Mouse (Mus musculus): ENCODE results near the gene Zbtb40.

The Zbtb40 gene

DNA sequence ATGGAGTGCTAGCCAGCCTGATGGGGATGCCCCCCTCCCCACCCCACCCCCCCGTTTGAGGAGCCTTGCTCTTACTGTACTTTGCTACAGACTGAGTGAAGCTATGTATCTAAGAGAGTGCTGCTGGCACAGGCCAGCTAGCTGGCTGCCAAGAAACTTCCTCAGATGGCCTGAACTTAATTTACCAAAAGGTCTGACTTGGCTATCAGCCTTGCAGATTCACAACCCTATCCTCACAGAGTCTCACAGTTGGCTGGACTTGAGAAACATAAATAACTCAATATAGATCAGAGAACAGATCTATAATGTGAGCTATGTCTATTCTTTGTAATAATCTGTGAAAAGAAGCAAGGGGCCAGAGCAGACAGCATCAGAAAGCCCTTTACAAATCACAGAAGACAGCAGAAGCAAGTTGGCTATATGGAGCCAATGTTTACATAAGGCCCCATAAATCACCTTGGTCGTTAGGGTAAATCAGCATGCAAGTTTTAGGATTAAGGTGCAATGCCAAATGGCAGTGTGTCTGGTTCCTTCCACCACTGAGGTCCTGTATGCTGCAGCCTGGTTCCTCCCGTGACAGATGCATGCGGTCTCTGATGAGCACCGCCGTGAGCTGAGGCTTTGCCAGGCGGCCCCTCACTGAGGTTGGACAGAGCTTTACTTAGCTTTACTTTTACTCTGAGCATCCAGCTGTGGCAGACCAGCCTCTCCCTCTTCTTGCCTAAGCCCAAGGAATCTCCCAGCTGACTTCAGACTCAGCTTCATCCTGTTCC lies 15.3 kb downstream of the Zbtb40 start:
- DNase-seq (ENCODE audit: low spot score in 2 of 2): no peak

DNA sequence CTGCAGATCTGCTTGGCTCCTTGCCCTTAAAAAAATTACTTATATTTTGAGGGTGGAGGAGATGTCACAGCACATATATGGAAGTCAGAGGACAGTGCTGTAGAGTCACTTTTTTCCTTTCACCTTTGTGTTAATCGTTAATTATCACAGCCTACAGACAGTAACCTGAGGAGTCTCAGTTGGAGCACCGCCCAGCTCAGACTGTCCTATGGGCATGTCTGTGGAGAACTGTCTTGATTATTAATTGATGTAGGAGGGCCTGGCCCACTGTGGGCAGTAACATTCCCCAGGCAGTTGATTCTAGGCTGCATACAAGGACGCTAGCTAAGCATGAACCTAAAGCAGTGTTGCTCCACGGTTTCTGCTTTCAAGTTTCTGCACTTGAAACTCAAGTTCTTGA lies 16.1 kb downstream of the Zbtb40 start:
- DNase-seq (ENCODE audit: low spot score in 2 of 2): no peak

DNA sequence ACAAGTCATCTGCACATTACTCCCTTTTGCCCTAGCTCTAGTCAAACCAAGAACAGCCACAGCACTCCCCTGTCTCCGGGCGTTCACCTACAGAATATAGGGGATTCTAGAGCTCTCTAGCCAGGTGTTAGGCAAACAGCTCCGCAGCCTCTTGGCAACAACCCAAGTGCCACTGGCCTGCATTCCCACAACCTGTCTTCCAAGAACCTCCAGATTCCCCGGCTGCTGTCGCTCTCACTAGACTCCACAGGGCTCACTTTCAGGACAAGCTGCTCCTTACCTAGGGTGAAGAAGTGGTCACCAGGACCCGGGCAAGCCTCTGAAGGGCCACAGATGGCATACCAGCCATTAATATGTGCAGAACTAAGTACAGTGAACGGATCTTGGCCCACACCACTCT lies 17.3 kb downstream of the Zbtb40 start:
- no peak for DNase-seq (ENCODE audit: low spot score in 2 of 2)

DNA sequence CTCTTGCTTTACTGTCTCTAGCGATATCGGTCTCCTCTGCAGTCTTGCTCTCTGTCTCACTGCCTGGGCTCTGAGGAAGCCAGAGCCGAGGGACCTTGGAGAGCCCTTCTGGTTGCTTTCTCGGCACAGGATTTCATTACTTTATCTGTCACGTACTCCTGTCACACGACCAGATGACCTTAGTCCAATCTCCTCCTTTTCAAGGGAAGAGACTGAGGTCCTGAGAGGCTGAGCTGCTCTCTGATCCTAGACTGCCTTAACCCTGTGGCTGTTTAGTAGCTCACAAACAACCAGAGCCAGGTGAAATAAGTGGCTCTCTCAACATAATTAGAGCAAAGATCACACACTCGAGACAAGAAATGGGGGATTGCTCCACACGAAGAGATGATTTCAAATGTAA lies 19.3 kb downstream of the Zbtb40 start:
- DNase-seq (ENCODE audit: low spot score in 2 of 2): no peak

DNA sequence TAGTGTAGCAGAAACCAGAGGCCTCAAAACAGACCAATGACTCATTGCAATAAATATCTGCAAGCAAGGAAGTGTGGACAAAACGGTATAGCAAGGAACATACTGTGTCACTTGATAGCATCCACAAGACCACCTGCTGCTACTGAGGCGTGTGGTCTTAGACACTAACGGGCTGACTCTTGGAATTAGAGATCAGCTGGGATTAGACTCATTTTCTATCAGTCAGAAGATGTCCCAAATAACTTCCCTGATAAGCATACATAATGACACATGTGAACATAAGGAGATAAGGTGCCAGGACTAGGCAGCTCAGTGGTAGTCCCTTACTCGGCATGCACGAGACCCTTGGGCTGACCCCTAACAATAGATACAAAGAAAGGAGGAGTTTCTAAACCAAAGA lies 21.6 kb downstream of the Zbtb40 start:
- no peak for DNase-seq (ENCODE audit: low spot score in 2 of 2)

DNA sequence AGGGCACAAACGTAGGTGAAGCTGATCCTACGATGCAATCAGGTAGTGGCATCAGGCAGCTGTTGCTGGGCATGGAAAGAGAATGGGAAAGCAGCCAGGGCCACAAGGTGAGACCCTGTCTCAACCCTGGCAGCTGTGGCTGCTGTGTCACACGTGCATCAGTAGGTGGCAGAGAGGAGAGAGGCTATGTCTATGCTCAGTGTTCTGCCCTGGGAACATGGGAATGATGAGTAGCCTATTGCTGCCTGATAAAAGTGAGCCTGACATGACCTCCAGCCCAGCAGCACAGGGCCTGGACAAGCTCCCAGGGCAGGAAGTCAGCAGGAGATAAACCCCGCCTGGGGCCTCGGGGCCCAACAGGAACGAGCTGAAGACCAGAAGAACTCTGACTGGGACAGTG lies 23.0 kb downstream of the Zbtb40 start:
- DNase-seq (ENCODE audit: low spot score in 2 of 2): no peak

DNA sequence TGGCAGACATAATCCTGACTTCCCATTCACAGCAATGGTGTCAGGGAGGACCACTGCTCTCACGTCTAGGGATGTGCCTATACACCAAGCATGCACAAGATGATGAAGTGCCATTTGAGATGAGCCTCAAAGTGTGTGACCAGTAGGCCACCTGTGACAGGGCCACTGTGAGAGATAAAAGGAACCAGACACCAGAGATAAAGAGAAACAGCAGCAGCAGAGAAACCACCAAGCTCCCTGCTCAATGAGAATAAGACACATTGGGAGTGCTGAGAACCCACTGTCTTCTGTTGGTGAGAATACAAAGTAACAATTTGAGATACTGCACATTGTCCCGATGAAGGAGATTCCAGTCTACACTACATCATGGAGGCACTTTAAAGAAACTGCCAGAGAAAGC lies 23.5 kb downstream of the Zbtb40 start:
- no peak for DNase-seq (ENCODE audit: low spot score in 2 of 2)

DNA sequence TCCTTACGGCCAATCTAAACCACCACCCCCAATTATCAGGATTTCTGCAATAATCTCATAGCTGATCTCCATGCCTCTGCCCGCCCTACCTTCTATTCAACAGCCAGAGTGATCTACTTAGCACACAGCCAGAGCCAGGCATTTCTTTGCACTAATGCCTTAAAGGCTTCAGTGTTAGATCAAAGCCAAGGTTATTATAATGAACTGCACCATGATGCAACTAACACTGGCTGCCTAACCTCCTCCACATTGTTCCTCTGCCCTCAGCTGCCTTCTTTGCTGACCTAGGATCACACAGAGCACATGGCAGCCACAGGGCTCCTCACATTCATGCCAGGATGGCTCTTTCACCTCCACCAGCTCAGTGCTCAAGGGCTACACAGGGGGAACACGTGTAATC lies 28.5 kb downstream of the Zbtb40 start:
- DNase-seq (ENCODE audit: low spot score in 2 of 2): no peak

DNA sequence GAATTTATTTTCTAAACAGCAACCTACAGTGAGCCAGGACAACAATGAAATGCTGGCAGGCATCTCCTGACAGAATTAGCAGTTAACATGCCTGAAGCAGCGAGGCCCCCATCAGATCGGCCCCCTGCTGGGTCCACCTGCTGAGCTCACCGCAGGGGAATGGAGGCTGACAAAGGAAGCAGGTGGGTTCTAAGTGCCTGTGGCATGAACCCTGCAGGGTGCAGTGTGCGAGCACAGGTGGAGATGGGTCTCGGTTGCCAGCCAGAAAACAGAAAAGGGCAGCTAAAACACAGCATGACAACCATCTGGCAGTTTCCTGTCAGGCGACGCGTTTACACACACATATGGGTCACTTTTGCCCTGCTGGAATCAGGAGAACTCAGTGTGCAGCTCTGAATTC lies 32.7 kb downstream of the Zbtb40 start:
- DNase-seq (ENCODE audit: low spot score in 2 of 2): no peak

DNA sequence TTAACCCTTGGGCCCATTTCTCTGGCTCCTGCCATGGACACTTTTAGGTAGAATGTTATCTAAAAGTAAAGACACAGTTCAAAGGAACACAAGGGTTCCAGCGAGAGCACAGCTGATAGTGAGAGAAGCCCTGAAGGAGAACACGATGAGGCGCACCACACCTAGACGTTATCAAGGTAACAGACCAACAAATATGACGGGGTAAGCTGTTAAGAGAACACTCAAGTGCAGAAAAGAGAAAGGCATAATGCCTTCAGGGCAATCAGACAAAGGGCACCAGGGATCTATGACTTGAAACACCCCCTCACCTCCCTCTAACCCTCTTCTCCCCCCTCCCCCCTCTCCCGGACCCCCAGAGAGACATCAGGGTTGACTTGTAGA lies 33.1 kb downstream of the Zbtb40 start:
- no peak for DNase-seq (ENCODE audit: low spot score in 2 of 2)

DNA sequence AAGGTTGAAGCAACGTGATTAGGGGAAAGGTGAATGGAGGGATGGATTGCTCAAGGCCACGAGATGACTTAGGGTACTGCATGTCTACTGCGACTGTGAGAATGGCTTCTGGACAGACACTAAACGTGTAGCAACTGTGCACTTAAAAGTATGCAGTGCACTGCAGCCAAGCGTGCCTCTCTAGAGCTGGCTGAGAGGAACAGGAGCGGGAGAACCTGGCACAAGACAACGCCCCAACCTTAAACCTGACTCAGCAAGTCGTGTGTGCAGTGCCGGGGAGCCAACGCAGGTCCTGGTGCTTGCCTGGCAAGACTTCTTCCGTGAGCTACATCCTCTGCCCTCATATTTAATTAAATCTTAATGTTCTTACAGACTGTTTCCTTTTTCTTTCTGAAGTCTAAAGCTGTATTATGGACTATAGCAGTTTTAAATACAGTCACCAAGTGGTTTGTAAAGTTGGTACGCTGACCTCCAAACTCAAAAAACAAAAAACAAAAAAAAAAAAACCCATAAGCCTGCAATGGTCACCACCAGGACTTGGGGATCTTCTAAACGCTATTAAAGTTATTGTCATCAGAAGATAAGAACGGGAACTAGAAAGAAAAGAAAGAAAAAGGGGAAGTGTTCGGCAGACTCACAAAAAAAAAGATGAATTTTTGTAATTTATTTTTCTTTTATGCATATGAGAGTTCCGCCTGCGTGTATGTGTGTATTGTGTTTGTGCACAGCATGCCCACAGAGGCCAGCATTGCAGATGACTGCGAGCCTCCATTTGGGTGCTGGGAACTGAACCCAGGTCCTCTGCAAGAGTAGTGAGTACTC lies 33.7 kb downstream of the Zbtb40 start:
- DNase-seq (ENCODE audit: low spot score in 2 of 2): no peak

DNA sequence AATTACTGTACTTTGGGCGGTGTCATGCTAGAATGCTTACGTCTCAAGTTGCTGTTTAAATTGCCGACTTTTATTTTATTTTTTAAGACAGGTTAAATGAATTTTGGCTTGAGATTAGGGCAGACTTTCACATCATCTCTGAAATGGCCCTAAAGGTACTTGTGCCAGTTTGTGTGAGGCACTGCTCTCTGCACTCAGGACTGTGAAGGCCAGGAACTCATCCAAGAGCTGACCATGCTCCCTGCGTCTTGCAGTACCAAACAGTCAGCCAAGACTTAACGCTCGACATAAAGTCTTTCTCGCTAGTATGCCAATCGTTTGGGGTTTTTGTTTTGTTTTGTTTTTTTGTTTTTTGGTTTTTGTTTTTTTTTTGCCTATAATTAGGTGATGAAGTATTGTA lies 34.5 kb downstream of the Zbtb40 start:
- DNase-seq (ENCODE audit: low spot score in 2 of 2): no peak

DNA sequence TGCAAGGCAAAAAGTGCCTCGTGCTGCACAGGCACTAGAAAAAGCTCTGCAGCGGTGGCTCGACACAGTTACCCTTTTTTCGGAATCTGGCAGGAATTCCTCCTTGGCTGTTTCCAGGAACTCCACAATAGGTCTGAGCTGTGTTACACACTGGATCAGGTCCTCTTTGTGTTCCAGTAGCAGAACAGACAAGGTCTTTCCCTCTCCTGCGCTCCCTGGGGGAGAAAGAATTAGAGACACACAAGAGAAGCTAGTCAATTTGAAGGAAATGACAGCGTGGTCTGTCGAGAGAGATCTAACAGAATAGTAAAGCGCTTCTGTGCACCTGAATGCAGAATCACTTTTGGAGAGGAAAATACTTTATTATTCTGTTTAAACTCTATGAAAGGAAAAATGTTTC lies 41.6 kb downstream of the Zbtb40 start:
- DNase-seq (ENCODE audit: low spot score in 2 of 2): no peak

DNA sequence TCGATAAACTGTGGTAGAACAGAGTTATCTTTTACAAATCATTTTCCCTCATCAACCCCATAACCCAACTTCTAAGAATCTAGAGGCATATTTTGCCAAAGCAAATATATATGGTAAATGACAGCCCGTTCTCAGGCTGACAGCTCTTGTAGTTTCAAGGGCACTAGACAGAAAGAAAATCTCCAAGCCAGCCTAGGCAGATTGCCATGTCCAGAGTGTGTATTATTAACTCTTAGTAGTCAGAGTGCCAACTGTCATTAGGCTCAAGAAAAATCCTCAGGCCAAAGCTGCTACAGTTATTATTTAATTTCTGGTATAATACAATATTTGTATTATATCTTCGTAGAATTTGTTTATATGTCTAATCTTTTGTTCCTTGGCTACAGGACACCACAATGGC lies 46.8 kb downstream of the Zbtb40 start:
- DNase-seq (ENCODE audit: low spot score in 2 of 2): no peak

DNA sequence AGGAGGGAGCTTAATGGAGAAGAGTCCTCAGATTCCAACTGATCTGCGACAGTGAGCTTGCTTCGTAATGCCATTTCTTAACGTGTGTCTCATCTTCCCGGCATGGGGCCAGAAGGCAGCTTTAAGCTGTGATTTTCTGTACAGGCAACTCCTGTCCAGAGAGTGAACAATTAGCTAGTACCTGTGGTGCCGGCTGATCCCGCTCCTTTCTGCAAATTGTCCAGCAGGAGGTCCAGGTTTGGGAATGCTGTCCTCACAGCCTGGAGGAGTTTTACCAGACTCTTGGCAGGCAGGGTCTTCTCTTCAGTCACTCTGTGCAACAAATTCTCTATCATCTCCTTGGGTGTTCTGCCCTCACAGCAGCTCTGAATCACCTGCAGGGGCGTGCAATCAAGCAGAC lies 47.6 kb downstream of the Zbtb40 start:
- no peak for DNase-seq (ENCODE audit: low spot score in 2 of 2)

DNA sequence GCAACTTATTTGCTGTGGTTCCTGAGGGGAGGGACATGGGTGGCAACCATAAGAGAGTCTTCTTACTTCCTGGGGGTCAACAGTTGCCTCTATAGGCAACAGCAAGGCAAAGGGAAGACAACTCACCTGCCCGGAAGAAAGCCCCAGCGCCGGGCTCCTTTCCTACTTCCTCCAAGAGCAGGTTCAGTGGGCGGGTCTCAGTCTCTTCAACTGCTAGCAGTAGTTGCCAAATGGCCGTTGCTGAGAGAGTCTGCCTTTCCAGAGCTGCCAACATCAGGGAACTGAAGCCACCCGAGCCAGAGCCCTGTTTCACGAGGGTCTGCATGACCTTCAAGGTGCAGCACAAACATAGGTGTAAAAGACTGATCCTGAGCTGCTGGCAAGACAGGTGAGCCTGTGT lies 50.2 kb downstream of the Zbtb40 start:
- DNase-seq (ENCODE audit: low spot score in 2 of 2): no peak

DNA sequence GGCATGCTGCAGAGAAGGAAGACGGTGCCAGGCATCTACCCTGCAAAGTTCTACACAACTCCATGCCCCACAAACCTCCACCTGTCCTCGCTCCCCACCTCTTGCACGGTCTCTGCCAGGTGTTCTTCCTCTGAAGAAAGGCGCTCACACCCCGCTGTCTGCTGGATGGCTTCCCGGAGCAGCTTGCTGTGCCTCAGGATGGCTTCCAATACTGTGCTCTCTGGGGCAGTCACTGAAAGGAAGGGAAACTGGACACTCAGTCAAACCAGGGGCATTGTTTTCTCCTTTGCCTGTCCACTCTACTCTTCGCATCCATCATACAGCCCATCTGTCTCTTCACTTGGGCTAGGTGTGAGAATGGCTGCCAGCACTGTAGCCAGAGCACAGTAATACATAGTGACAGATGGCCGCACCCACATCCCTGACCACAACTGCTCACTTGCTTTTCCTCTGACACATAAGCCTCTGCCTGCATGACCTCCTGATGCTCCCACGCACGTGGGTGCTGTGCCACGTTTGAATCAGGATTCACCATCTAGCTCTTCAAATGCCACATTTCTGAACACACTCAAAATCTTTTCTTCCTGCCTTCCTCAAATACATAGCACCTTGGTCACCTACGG lies 50.8 kb downstream of the Zbtb40 start:
- DNase-seq (ENCODE audit: low spot score in 2 of 2): no peak

DNA sequence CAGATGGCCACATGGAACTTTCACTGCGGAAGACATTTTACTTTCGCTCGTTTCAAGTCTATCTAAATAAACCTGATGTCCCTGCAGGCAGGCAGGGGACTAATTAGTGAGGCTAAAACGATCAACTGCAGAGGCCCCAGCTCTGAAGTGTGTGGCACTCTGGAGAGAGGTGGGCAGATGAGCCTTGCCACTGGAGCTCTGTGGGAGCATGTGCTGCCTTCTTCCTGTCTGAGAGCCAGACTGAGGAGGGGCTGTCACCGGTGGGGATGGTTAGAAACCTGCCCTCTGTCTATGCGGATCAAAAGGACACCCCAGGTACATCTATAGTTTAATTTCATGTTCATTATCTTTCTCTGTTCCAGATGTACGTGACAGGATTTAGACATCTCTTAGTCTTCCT lies 51.7 kb downstream of the Zbtb40 start:
- DNase-seq (ENCODE audit: low spot score in 2 of 2): no peak

DNA sequence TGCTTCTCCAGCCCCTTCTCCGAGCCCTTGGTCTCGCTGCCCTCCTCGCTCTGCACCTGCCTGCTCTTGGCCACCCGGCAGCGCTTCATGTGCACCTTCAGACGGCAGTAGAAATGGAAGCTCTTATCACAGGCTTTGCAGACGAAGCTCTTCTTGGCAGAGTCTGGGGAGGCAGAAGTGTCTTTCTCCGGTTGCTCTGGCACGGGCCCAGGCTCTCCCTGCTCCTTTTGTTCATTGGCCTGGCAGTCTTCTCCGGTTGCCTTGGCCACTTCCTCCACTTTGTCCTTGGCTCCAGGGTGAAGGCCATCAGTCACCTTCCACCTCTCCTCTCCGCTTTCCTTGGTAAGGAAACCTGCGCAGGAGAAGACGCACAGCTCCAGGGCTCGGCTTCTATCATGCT lies 53.2 kb downstream of the Zbtb40 start:
- DNase-seq (ENCODE audit: low spot score in 2 of 2): no peak

DNA sequence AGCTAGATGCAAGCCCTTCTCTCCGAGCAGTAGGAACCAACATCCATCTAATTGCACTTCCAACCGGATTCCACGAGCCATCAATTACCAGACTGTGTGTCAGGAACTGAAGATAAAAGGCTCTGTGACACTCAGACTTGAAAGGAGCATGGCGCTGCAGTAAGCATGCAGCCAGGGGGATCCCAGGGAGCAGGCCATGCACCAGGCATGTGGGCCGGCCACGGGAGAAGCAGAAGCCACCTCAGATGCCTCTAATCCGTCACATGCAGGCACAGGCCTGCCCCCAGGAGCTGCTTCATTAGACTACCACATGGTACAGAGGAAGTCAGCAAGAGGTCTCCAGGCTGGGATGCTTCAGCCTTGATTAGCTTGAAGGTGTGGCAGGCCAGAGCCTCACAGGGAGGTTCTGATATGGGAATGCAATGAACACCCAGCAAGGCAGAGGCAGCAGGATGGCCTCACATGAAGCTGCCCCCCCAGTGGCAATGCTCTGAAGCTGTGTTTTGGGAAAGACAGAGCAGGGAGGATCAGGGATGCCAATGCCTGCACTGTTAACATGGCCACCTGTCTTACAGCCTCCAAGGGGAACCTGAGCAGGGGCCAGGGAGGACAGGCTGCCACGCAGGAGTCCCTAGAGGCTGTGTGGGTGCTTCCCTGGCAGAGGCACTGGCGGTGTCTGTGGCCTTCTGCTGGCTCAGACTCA lies 66.5 kb downstream of the Zbtb40 start:
- no peak for DNase-seq (ENCODE audit: low spot score in 2 of 2)

DNA sequence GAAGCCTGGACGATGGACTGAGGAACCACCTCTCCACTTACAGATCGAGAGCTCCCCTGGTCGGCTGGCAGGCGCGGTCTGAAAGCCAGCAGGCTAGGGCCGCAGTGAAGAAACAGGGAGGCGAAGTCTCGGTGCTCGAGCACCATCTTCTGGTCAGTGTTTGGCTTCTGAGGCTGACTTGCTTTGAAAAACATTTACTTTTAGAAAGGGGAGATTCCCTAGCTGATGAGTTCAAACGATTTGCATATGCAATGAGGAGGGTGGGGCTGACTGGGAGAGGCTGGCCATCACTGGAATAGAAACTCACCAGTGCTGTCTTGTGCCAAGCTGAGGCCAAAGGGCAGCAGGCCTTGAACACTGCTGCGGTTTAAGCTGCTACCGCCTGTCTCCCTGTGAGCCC lies 67.3 kb downstream of the Zbtb40 start:
- DNase-seq (ENCODE audit: low spot score in 2 of 2): peak; percentile 20 to 26

DNA sequence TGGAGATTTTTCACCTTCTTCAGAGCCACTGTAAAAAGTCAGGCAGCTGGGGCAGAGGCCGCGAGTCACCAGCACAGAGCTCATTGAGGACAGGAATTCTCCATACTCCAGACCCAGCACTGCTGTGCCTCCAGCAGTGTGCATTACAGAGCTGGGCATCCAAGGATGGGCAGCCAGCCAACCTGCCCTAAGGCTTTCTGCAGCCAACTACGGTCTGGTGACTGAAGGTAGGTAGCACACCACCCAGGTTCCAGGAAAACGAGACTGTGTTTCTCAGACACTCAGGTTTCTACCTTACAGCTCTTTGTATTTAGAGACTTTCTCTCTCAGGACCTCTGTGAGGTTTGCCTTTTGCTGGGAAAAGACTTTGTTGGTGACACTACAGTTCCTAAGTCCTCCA lies 67.7 kb downstream of the Zbtb40 start:
- no peak for DNase-seq (ENCODE audit: low spot score in 2 of 2)
